Mouse (Mus musculus): Measurements from ENCODE around the gene Rps21. TPM values are rescaled to one million over a fixed set of nuclear protein-coding genes. Genes with fewer than 3 reads are reported as not detected.
"Not testable (repeated sequence)": the region's sequence is repeated elsewhere in the genome, so short reads cannot be mapped to it uniquely, and the experiment has no call there.

Gene Rps21
- polyA plus RNA-seq, 1 experiment = 3,068 TPM

DNA sequence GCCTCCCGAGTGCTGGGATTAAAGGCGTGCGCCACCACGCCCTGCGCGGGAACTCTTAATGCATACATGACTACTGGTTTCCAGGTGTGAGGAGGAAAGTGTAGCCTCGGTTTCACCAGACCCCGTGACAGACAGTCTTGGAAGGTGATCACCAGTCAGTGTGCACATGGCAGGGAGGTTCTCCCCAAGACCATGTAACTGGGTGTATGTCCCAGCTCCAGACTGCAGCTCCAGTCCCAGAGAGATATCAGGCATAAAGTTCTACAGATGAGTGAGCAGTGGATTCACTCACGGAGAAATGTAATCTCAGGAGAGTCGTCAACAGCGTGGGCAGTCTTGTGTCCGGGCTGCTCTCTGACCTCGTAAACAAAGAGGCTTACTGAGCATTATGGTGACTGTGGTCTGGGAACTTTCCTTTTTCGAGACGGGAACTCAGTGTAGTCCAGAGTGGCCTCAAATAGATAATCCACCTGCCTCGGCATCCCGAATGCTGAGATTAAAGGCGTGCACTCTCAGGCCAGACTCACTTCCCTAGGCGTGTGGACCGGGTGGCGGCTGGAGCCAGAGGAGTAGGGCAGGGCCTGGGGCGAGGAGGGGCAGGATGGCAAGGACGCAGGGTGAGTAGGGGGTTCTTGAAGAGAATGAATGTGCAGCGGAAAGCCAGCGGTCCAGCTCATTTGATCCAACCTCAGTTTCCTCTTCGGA lies 729 bp upstream of the Rps21 start:
- WGBS = 20% methylated on average over 26 of the region's 26 CpGs
- no peak for DNase-seq (ENCODE audit: low read depth, low spot score)

DNA sequence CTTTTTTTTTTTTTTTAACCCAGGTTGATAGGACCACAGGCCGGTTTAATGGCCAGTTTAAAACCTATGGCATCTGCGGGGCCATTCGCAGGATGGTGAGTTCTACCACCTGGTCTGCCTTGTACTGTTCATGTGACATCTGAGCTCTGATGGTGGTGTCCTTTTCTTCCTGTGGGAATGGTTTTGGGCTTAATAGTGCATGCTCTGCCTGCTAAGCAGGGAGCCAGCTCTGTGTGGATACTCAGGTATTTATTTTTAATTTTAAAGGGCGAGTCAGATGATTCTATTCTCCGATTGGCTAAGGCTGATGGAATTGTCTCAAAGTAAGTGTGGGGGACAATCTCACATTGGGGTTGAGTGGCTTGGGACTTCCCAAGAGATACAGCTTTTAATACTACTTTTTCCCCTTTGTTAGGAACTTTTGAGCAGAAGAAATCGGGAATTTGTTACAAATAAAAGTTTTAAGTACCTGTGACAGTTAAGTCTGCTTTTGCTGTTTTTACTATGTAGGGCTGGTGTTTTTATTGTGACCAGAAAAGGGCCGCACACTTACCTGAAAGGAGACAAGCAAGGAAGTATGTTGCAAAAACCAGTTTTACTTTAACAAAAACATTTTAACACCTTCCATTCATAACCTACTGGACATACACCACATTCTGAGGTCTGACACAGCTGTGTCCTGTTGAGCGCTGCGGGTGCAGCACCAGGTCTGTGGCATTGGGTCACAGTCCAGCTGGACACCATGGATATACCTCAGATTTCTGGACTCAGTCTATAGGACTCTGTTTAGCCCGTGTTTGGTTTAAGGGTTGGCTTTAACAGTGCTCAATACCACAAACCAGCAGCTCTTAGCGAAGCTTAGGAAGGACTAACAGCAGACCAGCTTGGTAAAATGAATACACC lies 1.0 kb downstream of the Rps21 start:
- 42% methylated on average over 11 of the region's 11 CpGs for WGBS
- no peak for DNase-seq (ENCODE audit: low read depth, low spot score)

DNA sequence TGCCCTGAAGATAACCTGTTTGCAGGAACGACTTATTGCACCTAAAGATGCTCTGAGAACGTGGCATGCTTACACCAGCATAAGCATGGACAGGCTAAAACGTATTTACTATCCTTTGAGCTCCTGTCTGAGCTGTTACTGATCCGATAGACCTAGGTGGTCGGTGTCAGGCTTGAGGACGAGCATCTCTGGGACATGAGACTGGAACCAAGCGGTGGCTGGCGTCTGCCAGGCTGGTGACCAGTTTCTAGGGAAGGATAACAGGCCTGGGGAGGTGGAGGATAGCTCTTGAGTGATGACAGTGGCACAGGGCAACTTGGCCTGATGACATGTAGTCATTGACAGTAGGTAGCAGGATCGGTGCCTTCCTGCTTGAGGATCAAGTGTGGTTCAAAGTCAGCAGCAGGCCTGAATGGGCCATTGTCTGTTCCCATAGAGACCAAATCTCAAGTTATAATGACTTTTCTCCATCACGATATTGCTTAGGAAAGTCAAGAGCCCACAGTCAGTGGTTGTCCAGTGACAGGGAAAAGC lies 1.8 kb downstream of the Rps21 start:
- DNase-seq (ENCODE audit: low read depth, low spot score) = not testable (repeated sequence)
- WGBS = 69% methylated on average over 10 of the region's 10 CpGs

DNA sequence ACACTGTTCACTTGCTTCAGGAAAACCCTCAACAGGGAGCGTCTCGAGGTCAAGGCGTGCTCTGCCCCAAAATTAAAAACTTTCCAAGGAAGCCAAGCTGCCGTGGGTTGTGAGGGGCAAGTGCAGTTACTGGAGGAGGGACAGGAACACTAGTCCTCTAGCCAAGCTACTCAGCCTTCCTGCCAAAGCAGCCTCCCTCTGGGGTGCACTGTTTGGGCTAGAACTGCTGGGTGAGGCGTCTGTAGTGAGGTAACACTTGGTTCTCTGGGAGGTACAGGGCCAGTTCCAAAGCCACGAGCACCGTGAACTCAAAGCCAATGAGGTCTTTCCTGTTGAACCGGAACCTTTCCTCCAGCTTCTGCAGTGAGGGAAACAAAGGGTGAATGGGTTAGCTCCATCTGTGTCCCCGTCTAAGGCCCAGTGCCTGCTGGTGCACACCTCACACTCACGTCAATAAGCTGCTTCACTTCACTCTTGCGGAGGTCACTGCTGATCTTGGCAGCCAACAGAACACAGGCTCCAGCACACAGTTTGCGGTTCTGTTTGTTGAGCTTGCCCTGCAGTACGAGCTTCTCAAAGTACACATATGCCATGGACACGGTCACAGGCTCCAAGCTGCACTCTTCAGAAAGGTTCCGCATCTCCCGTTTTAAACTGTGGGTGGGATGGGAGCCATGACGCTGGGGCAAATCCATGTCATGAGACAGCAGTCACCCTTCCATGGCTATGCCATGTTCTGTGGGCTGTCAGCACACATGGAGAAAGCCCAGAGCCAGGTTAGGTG lies 2.8 kb downstream of the Rps21 start:
- WGBS = 68% methylated on average over 17 of the region's 17 CpGs
- not testable (repeated sequence) for DNase-seq (ENCODE audit: low read depth, low spot score)

DNA sequence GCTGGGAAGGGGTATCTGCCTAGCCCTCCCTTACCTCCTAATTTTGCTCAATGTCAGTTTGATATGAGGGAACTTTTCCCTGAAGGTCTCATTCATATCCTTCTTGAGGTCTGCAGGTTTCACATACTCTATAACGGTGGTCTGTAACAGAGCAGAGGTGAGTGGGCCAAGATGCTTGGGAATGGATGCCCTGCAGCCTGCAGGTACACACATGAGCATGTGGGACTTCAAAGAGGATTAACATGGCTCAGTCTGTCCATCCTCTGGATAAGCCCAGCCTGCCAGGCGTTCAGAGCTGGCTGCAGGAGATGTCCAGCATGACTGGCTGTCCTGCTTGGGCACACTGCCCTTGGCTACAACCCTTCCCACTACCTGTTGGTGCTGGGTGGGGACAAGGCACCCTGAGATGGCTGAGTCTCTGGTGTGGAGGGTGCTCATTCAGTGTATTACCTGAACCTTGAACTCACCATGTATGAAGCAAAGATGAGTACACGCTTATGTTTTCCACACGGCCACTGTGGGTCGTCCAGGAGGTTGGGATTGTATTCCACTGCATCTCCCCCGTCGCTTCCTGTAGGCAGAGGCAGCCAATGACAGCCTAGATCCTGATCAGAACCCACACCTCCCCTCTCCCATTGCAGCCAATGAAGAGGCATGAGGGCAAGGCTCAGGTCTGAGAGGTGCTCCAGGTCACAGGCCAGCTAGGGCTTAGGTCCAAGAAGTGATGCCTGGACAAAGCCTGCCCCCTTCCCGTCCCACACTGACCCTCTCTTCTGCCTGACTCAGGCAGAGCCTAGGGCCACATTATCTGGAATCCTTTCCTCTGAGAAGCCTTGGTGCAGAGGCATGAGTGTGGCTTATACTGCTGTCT lies 3.7 kb downstream of the Rps21 start:
- WGBS = 61% methylated on average over 8 of the region's 8 CpGs
- DNase-seq (ENCODE audit: low read depth, low spot score) = no peak

DNA sequence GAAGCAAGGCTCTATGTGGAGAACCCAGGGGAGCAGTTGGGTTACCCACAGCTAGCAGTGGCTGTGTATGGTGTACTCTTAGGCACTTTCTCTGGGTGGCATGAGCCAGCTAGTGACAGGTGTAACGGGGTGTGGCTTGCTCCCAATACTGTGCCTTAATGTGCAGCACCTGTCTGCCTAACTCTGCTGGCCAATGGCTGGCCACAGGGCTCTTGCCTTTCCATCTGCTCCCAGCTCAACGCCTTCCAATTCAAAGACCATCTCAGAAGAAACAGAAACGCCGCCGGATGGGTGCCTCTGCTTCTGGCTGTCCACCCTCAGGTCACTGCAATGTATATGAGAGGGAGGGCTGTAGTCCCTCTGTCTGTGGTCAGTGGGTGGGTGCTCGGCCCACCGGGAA lies 4.7 kb downstream of the Rps21 start:
- DNase-seq (ENCODE audit: low read depth, low spot score) = no peak
- 62% methylated on average over 7 of the region's 7 CpGs for WGBS

DNA sequence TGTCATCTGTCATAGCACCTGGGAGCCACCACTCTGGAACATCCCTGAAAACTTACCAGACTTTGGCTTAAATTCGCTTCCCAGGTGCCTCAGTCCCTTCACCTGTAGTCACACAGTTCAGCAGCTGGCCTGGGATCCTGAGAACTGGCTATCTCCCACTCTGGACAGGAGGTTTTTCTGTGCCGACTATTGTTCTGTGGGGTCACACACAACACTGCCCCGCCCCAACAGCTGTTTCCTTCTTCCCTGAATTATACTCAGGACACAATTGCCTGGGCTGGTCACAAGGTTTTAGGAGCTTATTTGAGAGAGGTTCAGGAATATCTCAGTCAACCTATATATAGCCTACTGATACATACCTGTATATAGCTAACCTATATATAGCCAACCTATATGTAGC lies 5.3 kb downstream of the Rps21 start:
- 49% methylated on average over 3 of the region's 3 CpGs for WGBS
- DNase-seq (ENCODE audit: low read depth, low spot score) = no peak

DNA sequence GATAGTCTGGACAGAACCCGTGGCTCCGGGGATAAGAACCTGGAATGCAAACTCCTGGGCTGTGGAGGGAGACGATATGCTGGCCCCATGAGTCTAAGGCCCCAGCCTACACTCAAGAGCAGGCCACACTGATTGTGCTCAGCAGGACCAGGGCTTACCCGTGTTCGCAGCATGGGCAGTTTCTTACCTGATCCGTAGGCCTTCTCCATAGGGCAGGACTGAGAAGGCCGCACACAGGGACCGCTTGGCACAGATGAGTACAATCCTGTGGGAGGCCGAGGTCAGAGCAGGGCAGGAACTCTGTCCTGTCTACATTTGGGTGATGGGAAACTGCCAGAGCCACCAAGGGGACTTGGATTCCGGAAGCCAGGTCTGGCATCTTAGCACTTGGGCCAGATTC lies 5.7 kb downstream of the Rps21 start:
- DNase-seq (ENCODE audit: low read depth, low spot score) = no peak
- 85% methylated on average over 10 of the region's 10 CpGs for WGBS

DNA sequence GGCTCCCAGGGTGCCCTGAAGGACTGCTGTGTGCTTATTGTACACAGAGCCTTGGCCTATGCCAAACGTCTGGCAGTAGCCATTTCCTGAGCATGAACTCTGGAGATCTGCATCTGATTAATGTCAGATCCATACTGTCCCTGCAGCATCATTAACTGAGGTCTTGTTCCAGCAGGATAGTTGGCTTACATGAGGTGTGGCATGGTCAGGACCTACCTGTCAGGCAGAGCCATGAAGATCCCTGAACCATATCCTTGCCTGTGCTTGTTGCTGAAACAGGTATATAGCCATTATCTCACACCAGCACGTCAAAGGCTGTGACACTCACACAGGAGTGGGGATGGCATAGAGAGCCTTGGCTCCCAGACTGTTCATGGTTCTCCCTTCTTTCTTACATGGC lies 10.8 kb downstream of the Rps21 start:
- WGBS = 60% methylated on average over 2 of the region's 2 CpGs
- DNase-seq (ENCODE audit: low read depth, low spot score) = no peak

DNA sequence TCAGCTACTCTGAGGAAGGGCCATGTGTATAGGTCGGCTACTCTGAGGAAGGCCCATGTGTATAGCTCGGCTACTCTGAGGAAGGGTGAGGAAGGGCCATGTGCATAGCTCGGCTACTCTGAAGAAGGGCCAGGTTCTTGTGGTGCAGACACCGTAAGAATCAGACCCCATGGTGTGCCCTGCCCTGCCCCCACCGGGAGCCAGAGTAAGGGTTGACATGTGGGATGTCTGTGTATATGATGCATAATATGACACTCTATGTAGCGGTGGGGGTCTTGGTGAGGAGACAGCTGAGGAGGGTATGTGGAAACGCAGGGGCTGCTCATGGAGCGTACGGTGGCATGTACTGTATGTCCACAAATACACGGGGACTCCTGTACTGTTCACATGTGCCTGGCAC lies 12.2 kb downstream of the Rps21 start:
- DNase-seq (ENCODE audit: low read depth, low spot score) = no peak
- 95% methylated on average over 10 of the region's 10 CpGs for WGBS

DNA sequence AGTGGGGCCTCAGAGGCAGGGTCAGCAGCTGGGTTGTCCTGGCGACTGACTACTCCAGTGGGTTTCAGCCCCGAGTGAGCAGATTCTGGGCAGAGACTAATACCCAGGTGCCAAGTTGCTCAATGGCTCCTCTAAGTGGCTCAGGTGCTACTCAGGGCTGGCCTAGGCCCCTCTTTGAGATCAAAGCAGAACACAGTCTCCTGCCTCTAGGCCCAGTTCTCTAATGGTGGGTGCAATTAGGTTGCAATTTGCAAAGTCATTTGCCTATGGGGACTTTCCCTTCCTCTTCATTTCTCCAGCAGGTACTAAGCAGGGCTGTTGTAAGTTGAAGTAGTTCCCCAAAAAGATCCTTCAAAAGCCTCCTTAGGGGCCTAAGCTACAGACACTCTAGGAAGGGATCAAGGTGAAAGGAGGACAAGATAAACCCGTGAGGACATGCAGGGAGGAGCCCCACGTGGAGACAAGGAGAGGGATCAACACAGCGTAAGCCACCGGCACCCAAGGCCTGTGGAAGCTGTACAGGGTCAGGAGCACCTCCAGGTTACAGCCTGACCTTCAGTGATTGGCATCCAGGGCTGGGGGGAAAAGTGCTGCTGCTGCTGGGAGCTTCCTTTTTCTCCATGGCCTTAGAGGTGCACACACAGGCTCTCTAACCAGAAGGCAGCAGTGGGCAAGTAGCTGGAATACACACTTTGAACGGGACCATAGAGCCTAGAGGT lies 13.5 kb downstream of the Rps21 start:
- WGBS = 49% methylated on average over 7 of the region's 7 CpGs
- no peak for DNase-seq (ENCODE audit: low read depth, low spot score)

DNA sequence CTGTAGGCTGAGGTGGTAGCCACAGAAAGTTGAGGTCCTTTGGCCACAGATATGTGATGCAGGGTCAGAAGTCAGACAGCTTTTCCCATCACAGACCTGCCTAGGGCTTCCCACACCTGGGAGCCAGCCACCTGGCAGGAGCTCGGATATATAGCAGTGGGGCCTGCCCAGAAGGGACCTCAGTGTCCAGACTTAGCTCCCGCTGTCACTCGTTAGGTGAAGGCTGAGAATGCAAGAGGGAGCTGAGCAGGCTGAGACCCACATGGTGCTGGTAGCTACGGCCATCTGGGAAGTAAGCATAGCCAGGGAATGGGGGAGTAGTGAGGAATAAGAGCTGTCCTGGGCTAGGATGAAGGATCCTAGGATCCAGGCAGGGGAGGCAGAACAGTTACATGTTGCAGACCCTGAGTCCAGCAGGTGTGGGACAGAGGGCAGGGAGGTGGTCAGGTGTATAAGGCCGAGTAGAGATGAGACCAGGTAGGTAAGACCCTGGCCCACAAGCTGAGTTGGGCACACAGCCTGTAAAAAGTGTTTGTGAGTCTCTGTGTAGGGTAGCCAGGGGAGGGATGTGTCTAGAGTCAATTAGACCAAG lies 14.7 kb downstream of the Rps21 start:
- DNase-seq (ENCODE audit: low read depth, low spot score) = no peak
- 59% methylated on average over 5 of the region's 5 CpGs for WGBS

DNA sequence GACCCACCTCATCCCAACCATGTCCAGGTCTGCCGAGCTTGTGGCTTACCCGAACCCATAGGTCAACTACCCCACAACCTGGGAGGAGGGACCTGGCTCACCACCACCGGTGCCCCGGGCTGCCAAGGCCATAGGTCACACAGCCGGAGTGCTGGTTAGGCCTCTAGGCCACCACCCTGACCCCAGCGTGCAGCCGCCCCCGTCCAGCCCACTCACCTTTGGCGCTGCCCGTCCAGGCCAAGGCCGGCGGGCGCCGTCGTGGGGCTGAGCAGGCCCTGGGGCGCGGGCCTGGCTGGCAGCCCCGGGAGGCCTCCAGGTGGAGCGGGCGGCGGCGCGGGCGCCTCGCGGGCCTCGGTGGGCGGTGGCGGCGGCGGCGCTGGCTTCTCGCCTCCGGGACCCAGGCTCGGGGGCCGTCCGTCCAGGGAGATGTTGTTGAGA lies 15.7 kb downstream of the Rps21 start:
- under 1% methylated on average over 37 of the region's 37 CpGs for WGBS
- no peak for DNase-seq (ENCODE audit: low read depth, low spot score)

DNA sequence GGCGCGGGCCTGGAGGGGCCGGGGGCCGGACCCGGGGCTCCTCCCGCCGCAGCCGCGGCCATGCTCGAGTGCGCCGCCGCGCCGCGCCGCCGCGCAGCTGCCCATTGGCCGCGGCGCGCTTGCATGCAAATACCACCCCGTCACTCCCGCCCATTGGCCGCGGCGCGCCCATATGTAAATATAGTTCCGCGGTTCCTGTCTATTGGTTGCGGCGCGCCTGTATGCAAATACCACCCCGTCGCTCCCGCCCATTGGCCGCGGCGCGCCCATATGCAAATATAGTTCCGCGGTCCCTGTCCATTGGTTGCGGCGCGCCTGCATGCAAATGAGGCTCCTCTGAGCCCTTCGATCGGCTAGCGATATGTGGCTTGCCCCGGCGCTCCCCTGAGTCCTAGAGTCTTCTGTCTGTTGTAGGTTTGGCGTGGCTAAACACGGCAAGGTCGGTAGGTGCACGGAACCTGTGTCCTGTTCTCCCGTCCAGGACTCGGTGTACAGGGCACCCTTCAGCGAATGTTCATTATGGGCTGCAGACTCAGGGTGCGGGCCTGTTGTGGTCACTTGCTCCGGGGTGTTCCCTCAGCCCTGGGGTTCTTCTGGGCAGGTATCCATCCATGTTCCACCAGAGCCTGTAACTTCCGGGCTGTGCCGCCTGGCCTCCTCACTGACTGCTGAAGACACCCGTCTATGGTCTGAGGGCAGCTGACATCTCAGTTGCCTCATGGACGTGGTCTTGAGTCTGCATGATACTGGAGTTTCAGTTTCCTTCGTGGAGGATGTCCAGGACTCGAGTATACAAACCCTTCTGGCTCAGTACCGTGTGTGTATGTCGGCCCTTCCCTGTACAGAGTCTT lies 16.4 kb downstream of the Rps21 start, which contains the start of gene Cables2:
Cables2 (minus strand) TSS at position 103 of the 851 bp plus-strand sequence.
- peak; percentile 87 for DNase-seq (ENCODE audit: low read depth, low spot score)
- WGBS = 2% methylated on average over 68 of the region's 68 CpGs

DNA sequence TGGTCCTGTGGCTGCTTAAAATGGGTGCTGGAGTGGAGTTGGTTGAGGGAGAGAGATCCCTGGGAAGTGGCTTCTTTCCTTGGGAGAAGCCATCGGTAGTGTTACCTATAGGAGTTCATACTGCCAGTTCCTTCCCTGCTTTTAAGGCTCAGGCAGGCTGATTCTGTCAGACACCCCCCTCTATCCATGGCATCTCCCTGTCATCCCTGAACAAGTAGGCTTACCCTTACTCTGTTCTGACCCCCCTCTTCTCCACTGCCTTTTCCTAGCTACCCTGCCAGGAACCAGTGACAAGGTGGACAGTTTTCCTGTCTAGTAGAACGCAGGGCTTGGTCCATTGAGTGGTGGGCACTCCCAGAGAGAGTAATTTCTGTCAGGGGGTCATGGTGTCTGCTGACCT lies 17.3 kb downstream of the Rps21 start:
- no peak for DNase-seq (ENCODE audit: low read depth, low spot score)
- 90% methylated on average over 2 of the region's 2 CpGs for WGBS

DNA sequence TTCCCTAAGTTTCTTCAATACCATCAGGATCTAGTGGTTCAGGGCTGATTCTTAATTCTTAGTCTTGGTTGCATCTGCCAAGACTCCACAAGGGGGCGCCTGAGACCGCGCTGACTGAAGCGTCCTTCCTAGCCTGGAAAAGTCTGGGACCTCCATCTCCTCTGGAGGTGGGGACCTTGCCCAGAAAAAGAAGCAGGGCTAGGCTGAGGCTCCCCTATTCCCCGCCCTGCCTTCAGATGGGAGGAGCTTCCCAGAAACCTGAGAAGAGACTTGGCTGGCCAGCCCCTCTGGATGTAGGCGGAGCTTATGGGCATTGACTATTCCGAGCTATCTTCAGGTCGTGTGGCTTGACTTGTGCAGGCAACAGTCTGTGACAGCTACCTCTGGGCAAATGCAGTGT lies 18.7 kb downstream of the Rps21 start:
- WGBS = under 1% methylated on average over 8 of the region's 8 CpGs

DNA sequence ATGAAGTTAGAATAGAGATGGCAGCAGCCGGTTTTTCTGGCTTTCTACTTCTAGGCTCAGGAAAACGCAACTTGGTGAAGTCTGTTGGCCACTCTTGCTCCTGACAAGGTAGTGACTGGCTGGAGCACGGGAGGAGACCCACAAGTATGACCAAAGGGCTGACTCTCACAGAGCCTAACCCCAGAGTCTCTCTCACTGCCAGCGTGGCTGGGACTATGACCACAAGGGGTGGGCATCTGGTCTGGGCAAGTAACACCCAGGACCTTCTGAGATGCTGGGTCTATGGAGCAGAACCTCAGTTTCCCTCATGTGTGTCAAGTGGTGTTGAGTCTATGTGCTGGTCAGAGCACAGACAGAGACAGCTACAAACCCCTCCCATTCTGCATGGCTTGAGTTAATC lies 19.2 kb downstream of the Rps21 start:
- 14% methylated on average over 4 of the region's 4 CpGs for WGBS
- no peak for DNase-seq (ENCODE audit: low read depth, low spot score)

More for the DNA sequence above, 18.7 kb downstream of the Rps21 start:
- DNase-seq (ENCODE audit: low read depth, low spot score) = peak; percentile 95

Data from large intestine, adult 2 months (tissue).